Mouse (Mus musculus): ENCODE measurements at regions not wholly inside any gene's neighbourhood (a gene's known extent, or its start where the extent isn't known, plus 50 kb on each side); places are given as distances from the start of the nearest gene placed in this dataset.

GRCm38 (mm10) chr10:119040205-119040604 lies 170.2 kb upstream of the Dyrk2 start:
- Histone ChIP-seq H3K9me3 (ENCODE audit: control insufficient read depth, low read length) (no peaks in the 10 kb centered on the region), H3K27ac (ENCODE audit: low read depth, low read length) (no peak overlapping the region), H3K4me1 (replicated peaks; ENCODE audit: control insufficient read depth, insufficient read depth, low read length) (no peaks in the 10 kb centered on the region; the same call in 1 of the 2 replicates), H3K4me3 (ENCODE audit: low read depth, low read length) (no peak overlapping the region), H3K27me3 (replicated peaks; ENCODE audit: control insufficient read depth, insufficient read depth, low read length) (no peaks in the 10 kb centered on the region), H3K36me3 (ENCODE audit: control insufficient read depth, insufficient read depth, low read length) (no peaks in the 10 kb centered on the region), H3K9ac (ENCODE audit: low read depth, low read length) (no peak overlapping the region), H3K4me2 (no peak overlapping the region)
- DNase-seq (ENCODE audit: low spot score) (no peak), ATAC-seq (replicated peaks; ENCODE audit: low FRiP score) (no peak)
- WGBS: 37% methylated on average over 4 of the region's 4 CpGs

GRCm38 (mm10) chr10:119039732-119040131 lies 169.7 kb upstream of the Dyrk2 start:
- ATAC-seq (replicated peaks; ENCODE audit: low FRiP score) (no peak), DNase-seq (ENCODE audit: low spot score) (no peak)
- H3K4me3 ChIP-seq (ENCODE audit: low read depth, low read length): no peak overlapping the region

GRCm38 (mm10) chr10:119038991-119039390 lies 169.0 kb upstream of the Dyrk2 start:
- no peak overlapping the region for H3K27ac ChIP-seq (ENCODE audit: low read depth, low read length)
- no peaks in the 10 kb centered on the region; the same call in 1 of the 2 replicates for H3K4me1 ChIP-seq (replicated peaks; ENCODE audit: control insufficient read depth, insufficient read depth, low read length)
- no peak overlapping the region for H3K4me3 ChIP-seq (ENCODE audit: low read depth, low read length)
- ATAC-seq (replicated peaks; ENCODE audit: low FRiP score) (no peak), DNase-seq (ENCODE audit: low spot score) (no peak)
- H3K9ac ChIP-seq (ENCODE audit: low read depth, low read length): no peak overlapping the region
- H3K36me3 ChIP-seq (ENCODE audit: control insufficient read depth, insufficient read depth, low read length): no peaks in the 10 kb centered on the region
- H3K4me2 ChIP-seq: no peak overlapping the region
- H3K27me3 ChIP-seq (replicated peaks; ENCODE audit: control insufficient read depth, insufficient read depth, low read length): no peaks in the 10 kb centered on the region
- H3K9me3 ChIP-seq (ENCODE audit: control insufficient read depth, low read length): no peaks in the 10 kb centered on the region
- WGBS: 78% methylated on average over 6 of the region's 6 CpGs

More at GRCm38 (mm10) chr10:119039732-119040131, 169.7 kb upstream of the Dyrk2 start:
- no peaks in the 10 kb centered on the region for H3K27me3 ChIP-seq (replicated peaks; ENCODE audit: control insufficient read depth, insufficient read depth, low read length)
- H3K4me2 ChIP-seq: no peak overlapping the region
- H3K9ac ChIP-seq (ENCODE audit: low read depth, low read length): no peak overlapping the region
- no peaks in the 10 kb centered on the region for H3K9me3 ChIP-seq (ENCODE audit: control insufficient read depth, low read length)
- H3K4me1 ChIP-seq (replicated peaks; ENCODE audit: control insufficient read depth, insufficient read depth, low read length): no peaks in the 10 kb centered on the region; the same call in 1 of the 2 replicates
- H3K36me3 ChIP-seq (ENCODE audit: control insufficient read depth, insufficient read depth, low read length): no peaks in the 10 kb centered on the region
- H3K27ac ChIP-seq (ENCODE audit: low read depth, low read length): no peak overlapping the region
- 30% methylated on average over 3 of the region's 3 CpGs for WGBS

GRCm38 (mm10) chr10:119037781-119038180 lies 167.8 kb upstream of the Dyrk2 start:
- no peaks in the 10 kb centered on the region for H3K9me3 ChIP-seq (ENCODE audit: control insufficient read depth, low read length)
- H3K4me2 ChIP-seq: no peak overlapping the region
- H3K27ac ChIP-seq (ENCODE audit: low read depth, low read length): no peak overlapping the region
- H3K27me3 ChIP-seq (replicated peaks; ENCODE audit: control insufficient read depth, insufficient read depth, low read length): no peaks in the 10 kb centered on the region
- H3K36me3 ChIP-seq (ENCODE audit: control insufficient read depth, insufficient read depth, low read length): no peaks in the 10 kb centered on the region
- DNase-seq (ENCODE audit: low spot score): no peak
- 42% methylated on average over 8 of the region's 8 CpGs for WGBS
- H3K4me1 ChIP-seq (replicated peaks; ENCODE audit: control insufficient read depth, insufficient read depth, low read length): no peaks in the 10 kb centered on the region; the same call in 1 of the 2 replicates
- no peak for ATAC-seq (replicated peaks; ENCODE audit: low FRiP score)
- no peak overlapping the region for H3K4me3 ChIP-seq (ENCODE audit: low read depth, low read length)
- H3K9ac ChIP-seq (ENCODE audit: low read depth, low read length): no peak overlapping the region

GRCm38 (mm10) chr10:119035863-119036262 lies 165.9 kb upstream of the Dyrk2 start:
- H3K9ac ChIP-seq (ENCODE audit: low read depth, low read length): no peak overlapping the region
- ATAC-seq (replicated peaks; ENCODE audit: low FRiP score) (no peak), DNase-seq (ENCODE audit: low spot score) (no peak)
- 85% methylated on average over 5 of the region's 5 CpGs for WGBS
- no peaks in the 10 kb centered on the region for H3K36me3 ChIP-seq (ENCODE audit: control insufficient read depth, insufficient read depth, low read length)
- no peak overlapping the region for H3K4me3 ChIP-seq (ENCODE audit: low read depth, low read length)
- no peaks in the 10 kb centered on the region; the same call in 1 of the 2 replicates for H3K4me1 ChIP-seq (replicated peaks; ENCODE audit: control insufficient read depth, insufficient read depth, low read length)
- no peak overlapping the region for H3K4me2 ChIP-seq
- H3K9me3 ChIP-seq (ENCODE audit: control insufficient read depth, low read length): no peaks in the 10 kb centered on the region
- no peaks in the 10 kb centered on the region for H3K27me3 ChIP-seq (replicated peaks; ENCODE audit: control insufficient read depth, insufficient read depth, low read length)
- no peak overlapping the region for H3K27ac ChIP-seq (ENCODE audit: low read depth, low read length)

- no peak overlapping the region for H3K9ac ChIP-seq (ENCODE audit: low read depth, low read length)
- H3K4me3 ChIP-seq (ENCODE audit: low read depth, low read length): no peak overlapping the region
- H3K36me3 ChIP-seq (ENCODE audit: control insufficient read depth, insufficient read depth, low read length): no peaks in the 10 kb centered on the region
- no peaks in the 10 kb centered on the region for H3K4me1 ChIP-seq (replicated peaks; ENCODE audit: control insufficient read depth, insufficient read depth, low read length)
- DNase-seq (ENCODE audit: low spot score): no peak
- WGBS: 70% methylated on average over 4 of the region's 4 CpGs
- no peak overlapping the region for H3K4me2 ChIP-seq
- no peaks in the 10 kb centered on the region for H3K27me3 ChIP-seq (replicated peaks; ENCODE audit: control insufficient read depth, insufficient read depth, low read length)
- no peak overlapping the region for H3K27ac ChIP-seq (ENCODE audit: low read depth, low read length)
- no peaks in the 10 kb centered on the region for H3K9me3 ChIP-seq (ENCODE audit: control insufficient read depth, low read length)
- ATAC-seq (replicated peaks; ENCODE audit: low FRiP score): no peak
Observed at GRCm38 (mm10) chr10:119034396-119034795, 164.4 kb upstream of the Dyrk2 start.

- H3K9ac ChIP-seq (ENCODE audit: low read depth, low read length): no peak overlapping the region
- H3K4me3 ChIP-seq (ENCODE audit: low read depth, low read length): no peak overlapping the region
- H3K4me1 ChIP-seq (replicated peaks; ENCODE audit: control insufficient read depth, insufficient read depth, low read length): 0 out of 2 replicates have a peak, but pooled peaks cover 3% of the 10 kb centered on the region
- H3K4me2 ChIP-seq: no peak overlapping the region
- H3K27me3 ChIP-seq (replicated peaks; ENCODE audit: control insufficient read depth, insufficient read depth, low read length): no peaks in the 10 kb centered on the region
- ATAC-seq (replicated peaks; ENCODE audit: low FRiP score): no peak
- WGBS: 72% methylated on average over 16 of the region's 16 CpGs
- no peak overlapping the region for H3K27ac ChIP-seq (ENCODE audit: low read depth, low read length)
- no peaks in the 10 kb centered on the region for H3K36me3 ChIP-seq (ENCODE audit: control insufficient read depth, insufficient read depth, low read length)
- DNase-seq (ENCODE audit: low spot score): no peak
- H3K9me3 ChIP-seq (ENCODE audit: control insufficient read depth, low read length): no peaks in the 10 kb centered on the region
Observed at GRCm38 (mm10) chr10:119031282-119032275, 161.6 kb upstream of the Dyrk2 start.

- Histone ChIP-seq H3K4me2 (no peak overlapping the region), H3K27ac (ENCODE audit: low read depth, low read length) (no peak overlapping the region), H3K27me3 (replicated peaks; ENCODE audit: control insufficient read depth, insufficient read depth, low read length) (no peaks in the 10 kb centered on the region), H3K4me3 (ENCODE audit: low read depth, low read length) (no peak overlapping the region), H3K4me1 (replicated peaks; ENCODE audit: control insufficient read depth, insufficient read depth, low read length) (0 out of 2 replicates have a peak, but pooled peaks cover 3% of the 10 kb centered on the region), H3K9me3 (ENCODE audit: control insufficient read depth, low read length) (no peaks in the 10 kb centered on the region), H3K9ac (ENCODE audit: low read depth, low read length) (no peak overlapping the region), H3K36me3 (ENCODE audit: control insufficient read depth, insufficient read depth, low read length) (no peaks in the 10 kb centered on the region)
- WGBS: 41% methylated on average over 3 of the region's 3 CpGs
- DNase-seq (ENCODE audit: low spot score) (no peak), ATAC-seq (replicated peaks; ENCODE audit: low FRiP score) (no peak)
Observed at GRCm38 (mm10) chr10:119028480-119029137, 158.6 kb upstream of the Dyrk2 start.
